Mouse (Mus musculus): Measurements from ENCODE around the gene Socs5.

GRCm38 (mm10) chr17:87082547-87082946, 24.9 kb upstream of the Socs5 start:
- TF ChIP-seq CTCF (IDR thresholded peaks at IDR 0.05; ENCODE audit: low read depth, low read length) (no peak), POLR2A (IDR thresholded peaks at IDR 0.05; ENCODE audit: extremely low read depth, insufficient read depth, low read length) (no peak)
